Mouse (Mus musculus): ENCODE results near the gene Ctso. TPM values are rescaled to one million over a fixed set of nuclear protein-coding genes. Genes with fewer than 3 reads are reported as not detected.

The Ctso gene
- polyA plus RNA-seq (2015; fragmentation: Nextera tagmentation; extraction: Ambion mirVana) = 26.8 and 27.7 TPM in 2 replicates

GRCm38 (mm10) chr3:81932141-81933101 lies at the start of gene Ctso:
TSS of gene Ctso (plus strand) at chr3:81932601.

GRCm38 (mm10) chr3:81976102-81976501 lies 43.7 kb downstream of the Ctso start, which contains the start of gene Tdo2:
TSS of gene Tdo2 (minus strand) at chr3:81976202.

GRCm38 (mm10) chr3:81981990-81982389 lies 49.6 kb downstream of the Ctso start, which contains the start of gene Asic5:
TSS of gene Asic5 (plus strand) at chr3:81982290.

Other genes starting within 250 kb of the Ctso start
- 0.68 and 1.1 TPM in 2 replicates for gene Tdo2, start 43.6 kb downstream of the Ctso start, polyA plus RNA-seq (2015; fragmentation: Nextera tagmentation; extraction: Ambion mirVana)
- gene Asic5, start 49.7 kb downstream of the Ctso start, polyA plus RNA-seq (2015; fragmentation: Nextera tagmentation; extraction: Ambion mirVana) = not detected in 2 replicates
- 50.2 TPM in 2 replicates for gene Gucy1b1, start 142.1 kb downstream of the Ctso start, polyA plus RNA-seq (2015; fragmentation: Nextera tagmentation; extraction: Ambion mirVana)
- gene Gucy1a1, start 213.2 kb downstream of the Ctso start, polyA plus RNA-seq (2015; fragmentation: Nextera tagmentation; extraction: Ambion mirVana) = 16.2 and 18.7 TPM in 2 replicates